Mouse (Mus musculus): ENCODE results near the gene Ccl3.

DNA sequence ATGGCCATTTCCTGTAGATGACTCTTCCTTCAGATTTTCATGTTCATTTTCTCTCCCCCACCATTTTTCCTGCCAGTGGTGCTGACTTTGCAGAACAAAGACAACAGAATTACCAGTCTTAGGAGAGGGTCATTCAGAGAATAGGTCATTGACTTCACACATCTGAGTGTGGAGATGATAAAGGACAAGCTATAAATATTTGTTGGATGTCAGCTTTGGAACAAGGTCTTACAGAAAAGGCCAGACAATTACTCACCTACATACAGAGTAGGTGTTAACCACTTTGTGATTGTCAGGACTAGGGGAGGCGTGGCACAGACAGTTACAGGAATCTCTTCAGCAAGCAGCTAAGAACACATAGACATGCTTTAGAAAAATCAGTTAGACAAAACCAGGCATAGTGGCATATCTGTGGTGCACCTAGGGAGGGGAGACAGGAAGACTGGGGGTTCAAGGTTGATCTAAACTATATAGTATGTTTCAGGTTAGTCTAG is 12.4 kb downstream of the Ccl3 start:
- TF ChIP-seq CTCF (IDR thresholded peaks at IDR 0.05; ENCODE audit: low read depth) (no peak), EP300 (optimal IDR thresholded peaks at IDR 0.05) (no peak)

Data from stomach, postnatal 0 days (tissue).